Mouse (Mus musculus): Measurements from ENCODE around the gene Dcx. TPM values are rescaled to one million over a fixed set of nuclear protein-coding genes. Genes with fewer than 3 reads are reported as not detected.

The Dcx gene
- polyA plus RNA-seq, 1 experiment = 0.02 TPM

- Histone ChIP-seq H3K4me3 (ENCODE audit: control insufficient read depth, low read depth, low read length) (peak within 1 kb of the TSS; percentile 24), H3K27me3 (ENCODE audit: control insufficient read depth, insufficient read depth, low read length) (no peaks in the 10 kb centered on the region), H3K4me1 (ENCODE audit: control insufficient read depth, insufficient read depth, low read length) (no peaks in the 10 kb centered on the region), H3K36me3 (ENCODE audit: control insufficient read depth, insufficient read depth, low read length) (no peaks in the 10 kb centered on the region), H3K27ac (ENCODE audit: control insufficient read depth, insufficient read depth, low read depth, low read length) (no peak within 1 kb of the TSS; the same call in 1 of the 2 replicates)
- TF ChIP-seq CTCF (IDR thresholded peaks at IDR 0.05; ENCODE audit: control insufficient read depth, insufficient read depth, insufficient replicate concordance, low read depth, low read length) = no peak
- TF ChIP-seq POLR2A (IDR thresholded peaks at IDR 0.05; ENCODE audit: control insufficient read depth, low read depth, low read length) = no peak
Measured at GRCm38 (mm10) chrX:143827212-143827611, 105.9 kb downstream of the Dcx start, which contains the start of gene Capn6. Gene Capn6, minus strand, starts transcription at chrX:143827414.

GRCm38 (mm10) chrX:143826521-143826920 is 106.6 kb downstream of the Dcx start:
- TF ChIP-seq CTCF (IDR thresholded peaks at IDR 0.05; ENCODE audit: control insufficient read depth, insufficient read depth, insufficient replicate concordance, low read depth, low read length) = no peak
- TF ChIP-seq POLR2A (IDR thresholded peaks at IDR 0.05; ENCODE audit: control insufficient read depth, low read depth, low read length) = no peak
- Histone ChIP-seq H3K27ac (ENCODE audit: control insufficient read depth, insufficient read depth, low read depth, low read length) (no peak overlapping the region; the same call in 1 of the 2 replicates), H3K4me3 (ENCODE audit: control insufficient read depth, low read depth, low read length) (peak overlapping the region; percentile 24; the same call in 1 of the 2 replicates), H3K27me3 (ENCODE audit: control insufficient read depth, insufficient read depth, low read length) (no peaks in the 10 kb centered on the region), H3K36me3 (ENCODE audit: control insufficient read depth, insufficient read depth, low read length) (no peaks in the 10 kb centered on the region), H3K4me1 (ENCODE audit: control insufficient read depth, insufficient read depth, low read length) (no peaks in the 10 kb centered on the region)

GRCm38 (mm10) chrX:143818961-143819360 is 114.2 kb downstream of the Dcx start:
- no peaks in the 10 kb centered on the region for H3K36me3 ChIP-seq (ENCODE audit: control insufficient read depth, insufficient read depth, low read length)
- no peak overlapping the region for H3K27ac ChIP-seq (ENCODE audit: control insufficient read depth, insufficient read depth, low read depth, low read length)
- no peak overlapping the region for H3K4me3 ChIP-seq (ENCODE audit: control insufficient read depth, low read depth, low read length)
- no peaks in the 10 kb centered on the region for H3K27me3 ChIP-seq (ENCODE audit: control insufficient read depth, insufficient read depth, low read length)
- TF ChIP-seq CTCF (IDR thresholded peaks at IDR 0.05; ENCODE audit: control insufficient read depth, insufficient read depth, insufficient replicate concordance, low read depth, low read length) = no peak
- TF ChIP-seq POLR2A (IDR thresholded peaks at IDR 0.05; ENCODE audit: control insufficient read depth, low read depth, low read length) = no peak
- no peaks in the 10 kb centered on the region for H3K4me1 ChIP-seq (ENCODE audit: control insufficient read depth, insufficient read depth, low read length)

DNA sequence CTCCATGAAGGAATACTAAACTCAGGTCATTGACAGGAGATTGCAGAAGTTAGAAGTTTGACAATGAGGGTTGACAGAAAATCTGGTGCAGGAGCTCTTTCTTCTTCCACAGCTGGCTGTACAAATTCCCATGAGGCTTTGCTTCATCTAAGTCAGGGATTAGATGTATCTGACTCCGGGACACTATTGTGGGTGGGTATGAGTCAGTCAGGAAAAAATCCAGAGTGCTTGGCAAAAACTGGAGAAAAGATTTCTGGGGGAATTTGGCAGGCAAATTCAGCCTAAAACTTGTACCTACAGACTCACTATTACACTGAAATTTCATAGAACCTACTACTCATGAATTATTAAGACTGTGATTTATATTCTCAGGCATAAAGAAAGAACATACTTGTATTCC is 117.2 kb downstream of the Dcx start:
- Histone ChIP-seq H3K4me3 (ENCODE audit: control insufficient read depth, low read depth, low read length) (no peak overlapping the region), H3K27ac (ENCODE audit: control insufficient read depth, insufficient read depth, low read depth, low read length) (no peak overlapping the region), H3K36me3 (ENCODE audit: control insufficient read depth, insufficient read depth, low read length) (no peaks in the 10 kb centered on the region), H3K27me3 (ENCODE audit: control insufficient read depth, insufficient read depth, low read length) (no peaks in the 10 kb centered on the region), H3K4me1 (ENCODE audit: control insufficient read depth, insufficient read depth, low read length) (no peaks in the 10 kb centered on the region)
- TF ChIP-seq POLR2A (IDR thresholded peaks at IDR 0.05; ENCODE audit: control insufficient read depth, low read depth, low read length) (no peak), CTCF (IDR thresholded peaks at IDR 0.05; ENCODE audit: control insufficient read depth, insufficient read depth, insufficient replicate concordance, low read depth, low read length) (no peak)

Other genes with a start within 250 kb of the Dcx start
- gene Capn6, start 105.9 kb downstream of the Dcx start, polyA plus RNA-seq (2012; rRNA removed) = 4.6 and 7.1 TPM in 2 replicates
- gene A730046J19Rik, start 220.4 kb upstream of the Dcx start, polyA plus RNA-seq (2012; rRNA removed) = 0.04 and 0.07 TPM in 2 replicates